In genomic region chr14:19925157-19925556, GRCm38 (mm10) we compare ENCODE assay signal across 13 mouse cellular contexts.
"Had no signal": no experiment of that assay in that cellular context is flagged by ENCODE, and none has a peak within 500 bp of the region (broad histone marks: within the 10 kb centered on the region; RNA-seq: fewer than 3 reads in every experiment).

No protein-coding gene starts in this region.

- H3K9ac ChIP-seq: limb, embryonic 15.5 days; liver, embryonic 13.5 days; neural tube, embryonic 13.5 days; stomach, embryonic 15.5 days had no signal

- H3K4me1 ChIP-seq: stomach, embryonic 15.5 days had no signal

- DNase-seq: kidney, adult 11 months; kidney, adult 9 months; kidney, postnatal 4 days; liver, embryonic 13.5 days; lung, adult 18-20 months; lung, postnatal 36 days; right cerebral cortex, postnatal 14 days; thymus, postnatal 36 days had no signal

- H3K27ac ChIP-seq: kidney, postnatal 0 days; left cerebral cortex, adult 2 months; limb, embryonic 15.5 days; liver, embryonic 13.5 days; neural tube, embryonic 13.5 days; stomach, embryonic 15.5 days had no signal

- H3K4me3 ChIP-seq: left cerebral cortex, adult 2 months; limb, embryonic 15.5 days; liver, embryonic 13.5 days; neural tube, embryonic 13.5 days; stomach, embryonic 15.5 days had no signal

- H3K9me3 ChIP-seq: limb, embryonic 15.5 days; liver, embryonic 13.5 days; stomach, embryonic 15.5 days had no signal

- H3K27me3 ChIP-seq: limb, embryonic 15.5 days; liver, embryonic 13.5 days; neural tube, embryonic 13.5 days; stomach, embryonic 15.5 days had no signal

- H3K36me3 ChIP-seq: limb, embryonic 15.5 days; liver, embryonic 13.5 days; stomach, embryonic 15.5 days had no signal

- H3K4me2 ChIP-seq: limb, embryonic 15.5 days; liver, embryonic 13.5 days; neural tube, embryonic 13.5 days; stomach, embryonic 15.5 days had no signal
